Mouse (Mus musculus) myocyte (in vitro differentiated cells): ENCODE results near the gene Znhit3.

Experiments
- CEBPB ChIP-seq: IDR thresholded peaks from 2 replicates; pipeline ENCODE4 v1.6.1; 2011; ENCODE audit warnings: mild to moderate bottlenecking, moderate library complexity; ENCODE audit not compliant: poor library complexity, insufficient read depth, severe bottlenecking
- MAX ChIP-seq: IDR thresholded peaks from one replicate; pipeline ENCODE4 v1.6.1; 2011; ENCODE audit warnings: low read depth, mild to moderate bottlenecking, control low read depth
- POLR2A ChIP-seq: IDR thresholded peaks from one replicate; pipeline ENCODE4 v1.6.1; 2011; ENCODE audit warnings: low read depth, mild to moderate bottlenecking, control low read depth, moderate library complexity; ENCODE audit not compliant: insufficient read length
- POLR2AphosphoS2 ChIP-seq: IDR thresholded peaks from one replicate; pipeline ENCODE4 v1.6.1; 2011; ENCODE audit warnings: low read depth, control low read depth; ENCODE audit not compliant: insufficient read length
- TCF12 ChIP-seq: IDR thresholded peaks from one replicate; pipeline ENCODE4 v1.6.1; 2011; ENCODE audit warnings: mild to moderate bottlenecking, control low read depth; ENCODE audit not compliant: poor library complexity, insufficient read depth, severe bottlenecking
- USF1 ChIP-seq: IDR thresholded peaks from one replicate; pipeline ENCODE4 v1.6.1; 2011; ENCODE audit warnings: low read depth, mild to moderate bottlenecking, control low read depth, moderate library complexity

DNA sequence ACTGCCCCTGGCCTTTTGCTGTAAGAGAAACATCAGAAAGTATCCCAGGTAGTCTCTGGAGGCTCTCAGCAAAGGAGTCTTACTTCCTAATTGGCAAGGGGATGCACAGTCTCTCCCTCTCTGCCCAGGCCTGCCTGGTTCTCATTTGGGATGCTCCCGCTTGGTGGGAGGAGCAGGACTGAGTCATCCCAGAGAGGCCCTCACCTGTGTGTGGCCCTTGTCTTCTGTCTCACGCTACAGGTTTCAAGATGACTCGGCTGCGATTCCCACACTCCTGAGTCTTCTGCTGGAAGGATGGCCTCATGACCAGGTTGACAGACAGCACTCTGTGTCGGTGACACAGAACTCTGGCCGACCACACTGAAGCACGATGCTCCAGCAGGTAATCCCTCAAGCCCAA is 33.8 kb downstream of the Znhit3 start:
- no peak for TF ChIP-seq USF1
- TF ChIP-seq POLR2A: no peak
- TF ChIP-seq MAX: no peak
- no peak for TF ChIP-seq POLR2AphosphoS2
- TF ChIP-seq CEBPB: no peak
- no peak for TF ChIP-seq TCF12
